Mouse (Mus musculus) C2C12 (cell line): ENCODE results near the gene Efcab9. TPM values are rescaled to one million over a fixed set of nuclear protein-coding genes. Genes with fewer than 3 reads are reported as not detected.

Source experiments
- H3K27me3 ChIP-seq: one replicate; pipeline ENCODE4 v1.6.1; 2011; ENCODE audit not compliant: control insufficient read depth, insufficient read depth, insufficient read length
- H3K36me3 ChIP-seq: one replicate; pipeline ENCODE4 v1.6.1; 2011; ENCODE audit not compliant: control insufficient read depth, insufficient read depth
- H3K4me3 ChIP-seq: one replicate; pipeline ENCODE4 v1.5.1; 2011; ENCODE audit warnings: mild to moderate bottlenecking, control low read depth; ENCODE audit not compliant: poor library complexity, insufficient read depth, severe bottlenecking
- H3K79me2 ChIP-seq: one replicate; pipeline ENCODE4 v1.6.1; 2011; ENCODE audit not compliant: control insufficient read depth, insufficient read depth
- H3K79me3 ChIP-seq: one replicate; pipeline ENCODE4 v1.6.1; 2011; ENCODE audit warnings: low read depth, control low read depth
- H3ac ChIP-seq: one replicate; pipeline ENCODE3; 2011; ENCODE audit warnings: low read depth; ENCODE audit not compliant: control insufficient read depth, insufficient read length
- CEBPB ChIP-seq: IDR thresholded peaks from one replicate; pipeline ENCODE4 v1.6.1; 2011; ENCODE audit warnings: low read depth, mild to moderate bottlenecking, control low read depth, moderate library complexity
- CTCF ChIP-seq: IDR thresholded peaks from one replicate; pipeline ENCODE4 v1.5.1; 2011; ENCODE audit not compliant: control insufficient read depth, insufficient read depth, insufficient read length
- FOSL1 ChIP-seq: IDR thresholded peaks from one replicate; pipeline ENCODE4 v1.8.0; 2011; ENCODE audit warnings: mild to moderate bottlenecking, low read length; ENCODE audit not compliant: poor library complexity, insufficient read depth, severe bottlenecking
- MAX ChIP-seq: IDR thresholded peaks from one replicate; pipeline ENCODE4 v1.6.1; 2011; ENCODE audit warnings: mild to moderate bottlenecking, control low read depth
- MYOD1 ChIP-seq: IDR thresholded peaks from one replicate; pipeline ENCODE4 v1.6.1; 2011; ENCODE audit warnings: low read depth; ENCODE audit not compliant: control insufficient read depth, insufficient read length
- MYOG ChIP-seq: IDR thresholded peaks from one replicate; pipeline ENCODE4 v1.6.1; 2011; ENCODE audit not compliant: control insufficient read depth, insufficient read length; ENCODE audit errors: extremely low read depth
- USF1 ChIP-seq: IDR thresholded peaks from one replicate; pipeline ENCODE4 v1.6.1; 2011; ENCODE audit warnings: low read depth, mild to moderate bottlenecking, control low read depth, moderate library complexity
- polyA plus RNA-seq: library from polyadenylated mRNA; unstranded; fragments of >200 nt; fragmentation: generic; extraction: Trizol; gene quantifications from one replicate; pipeline ENCODE4 v1.2.1, GENCODE M21; 2012; ENCODE audit warnings: missing spikeins

The Efcab9 gene
- polyA plus RNA-seq, 1 experiment = 0.14 TPM

GRCm38 (mm10) chr11:32488808-32489670, 42.8 kb downstream of the Efcab9 start:
- no peaks in the 10 kb centered on the region for H3K36me3 ChIP-seq
- no peak overlapping the region for H3K4me3 ChIP-seq
- TF ChIP-seq CEBPB = no peak
- TF ChIP-seq CTCF = no peak
- no peak for TF ChIP-seq FOSL1
- no peak for TF ChIP-seq USF1
- TF ChIP-seq MYOG = no peak
- TF ChIP-seq MYOD1 = no peak
- no peak for TF ChIP-seq MAX
- no peak overlapping the region for H3ac ChIP-seq
- H3K79me3 ChIP-seq = peaks cover 57% of the 10 kb centered on the region
- H3K79me2 ChIP-seq = peaks cover 91% of the 10 kb centered on the region
- no peaks in the 10 kb centered on the region for H3K27me3 ChIP-seq

- TF ChIP-seq USF1 = no peak
- TF ChIP-seq FOSL1 = no peak
- Histone ChIP-seq H3K4me3 (no peak overlapping the region), H3K79me3 (peaks cover 55% of the 10 kb centered on the region)
These were observed 43.5 kb downstream of the Efcab9 start for GRCm38 (mm10) chr11:32488344-32488743.

GRCm38 (mm10) chr11:32487501-32487900, 44.4 kb downstream of the Efcab9 start:
- TF ChIP-seq FOSL1 (no peak), CTCF (no peak)
- Histone ChIP-seq H3K79me3 (peaks cover 56% of the 10 kb centered on the region), H3K79me2 (peaks cover 79% of the 10 kb centered on the region), H3K27me3 (no peaks in the 10 kb centered on the region), H3ac (no peak overlapping the region), H3K36me3 (no peaks in the 10 kb centered on the region), H3K4me3 (no peak overlapping the region)

More at GRCm38 (mm10) chr11:32488344-32488743, 43.5 kb downstream of the Efcab9 start:
- Histone ChIP-seq H3K79me2 (peaks cover 84% of the 10 kb centered on the region), H3ac (no peak overlapping the region), H3K36me3 (no peaks in the 10 kb centered on the region), H3K27me3 (no peaks in the 10 kb centered on the region)

GRCm38 (mm10) chr11:32486621-32487020, 45.3 kb downstream of the Efcab9 start:
- Histone ChIP-seq H3K4me3 (no peak overlapping the region), H3K27me3 (no peaks in the 10 kb centered on the region), H3K79me2 (peaks cover 79% of the 10 kb centered on the region), H3K79me3 (peaks cover 51% of the 10 kb centered on the region), H3ac (no peak overlapping the region), H3K36me3 (no peaks in the 10 kb centered on the region)
- TF ChIP-seq CEBPB (no peak), FOSL1 (no peak), USF1 (no peak), MYOD1 (no peak), MYOG (no peak), MAX (no peak), CTCF (no peak)

GRCm38 (mm10) chr11:32485290-32485689, 46.6 kb downstream of the Efcab9 start:
- H3K36me3 ChIP-seq = no peaks in the 10 kb centered on the region
- H3K4me3 ChIP-seq = no peak overlapping the region
- peaks cover 79% of the 10 kb centered on the region for H3K79me2 ChIP-seq
- peaks cover 56% of the 10 kb centered on the region for H3K79me3 ChIP-seq
- no peak overlapping the region for H3ac ChIP-seq
- TF ChIP-seq CEBPB (no peak), MAX (no peak), FOSL1 (no peak), MYOG (no peak), CTCF (no peak)
- H3K27me3 ChIP-seq = no peaks in the 10 kb centered on the region

GRCm38 (mm10) chr11:32481525-32481924, 50.4 kb downstream of the Efcab9 start:
- H3K4me3 ChIP-seq = no peak overlapping the region
- no peaks in the 10 kb centered on the region for H3K27me3 ChIP-seq
- H3ac ChIP-seq = no peak overlapping the region
- H3K36me3 ChIP-seq = no peaks in the 10 kb centered on the region
- TF ChIP-seq CEBPB (no peak), FOSL1 (no peak), MYOD1 (no peak), USF1 (no peak), CTCF (no peak), MYOG (no peak), MAX (no peak)
- H3K79me2 ChIP-seq = peaks cover 77% of the 10 kb centered on the region
- H3K79me3 ChIP-seq = peaks cover 51% of the 10 kb centered on the region
